ENCODE assay signal across 13 mouse cellular contexts in the genomic region with DNA sequence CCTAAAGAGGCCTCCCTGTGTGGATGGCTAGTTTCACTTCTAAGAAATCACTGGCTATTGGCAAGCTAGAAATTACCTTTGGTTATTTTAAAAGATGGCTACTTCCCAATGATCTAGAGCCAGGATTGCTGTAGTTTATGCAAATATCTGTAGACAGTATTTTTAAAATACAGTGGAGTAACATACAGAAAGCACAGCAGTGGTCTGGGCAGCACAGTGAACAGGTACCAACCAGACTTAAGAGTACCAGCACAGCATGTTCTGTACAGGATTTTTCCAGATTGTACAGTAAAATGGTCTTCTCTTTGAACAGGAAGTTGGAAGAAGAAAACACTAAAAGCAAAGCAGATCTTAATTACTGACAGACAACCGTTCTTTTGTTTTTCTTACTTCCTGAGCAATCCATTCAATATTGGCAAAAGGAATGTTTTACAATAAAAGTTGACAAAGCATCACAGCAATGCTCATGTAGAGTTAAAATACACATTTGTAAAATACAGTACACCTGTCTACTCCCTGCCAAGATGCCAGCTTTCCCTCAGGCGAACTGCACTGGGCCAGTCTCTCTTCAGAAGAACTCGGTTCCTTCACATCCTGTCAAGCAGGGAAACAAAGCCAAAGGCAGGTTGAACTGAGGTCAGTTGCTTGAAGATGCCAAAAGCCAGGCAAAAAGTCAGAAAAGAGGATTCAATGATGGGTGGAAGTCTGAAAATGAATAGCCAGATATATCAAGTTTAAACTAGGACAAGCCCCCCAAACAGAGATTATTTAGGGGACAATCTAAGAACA.
A peak's percentile ranks its signal among the peaks of the same experiment; 100 is the strongest.
DNase-seq lines count a peak whose midpoint lies in the region; ATAC-seq and TF ChIP-seq lines count a peak whose summit lies in the region.
"Had no signal": no experiment of that assay in that cellular context is flagged by ENCODE, and none has a peak within 500 bp of the region (broad histone marks: within the 10 kb centered on the region; RNA-seq: fewer than 3 reads in every experiment).

No protein-coding gene starts in this region.

- H3K27ac ChIP-seq in forebrain, embryonic 13.5 days: peak overlapping the region; percentile 66; the same call in 1 of the 2 replicates
- H3K27ac ChIP-seq in forebrain, embryonic 12.5 days: no peak overlapping the region
- H3K27ac ChIP-seq in hindbrain, embryonic 16.5 days (ENCODE audit: low read depth, low read length): no peak overlapping the region; the same call in 1 of the 2 replicates
- no peak overlapping the region for H3K27ac ChIP-seq in hindbrain, postnatal 0 days
- H3K27ac ChIP-seq in CH12.LX (ENCODE audit: insufficient read depth, low read depth): no peak overlapping the region
- H3K27ac ChIP-seq in embryonic facial prominence, embryonic 15.5 days (replicated peaks): peak overlapping the region; percentile 44; the same call in 1 of the 2 replicates

- H3K4me3 ChIP-seq in forebrain, embryonic 13.5 days: no peak overlapping the region
- no peak overlapping the region for H3K4me3 ChIP-seq in forebrain, embryonic 12.5 days (replicated peaks)
- H3K4me3 ChIP-seq in hindbrain, embryonic 16.5 days (ENCODE audit: low read length): no peak overlapping the region
- H3K4me3 ChIP-seq in hindbrain, postnatal 0 days (ENCODE audit: low read length): no peak overlapping the region
- no peak overlapping the region for H3K4me3 ChIP-seq in CH12.LX (replicated peaks in 1 of 3; ENCODE audit: low read depth in 2 of 3, low read length in 2 of 3, poor library complexity in 1 of 3)
- H3K4me3 ChIP-seq in embryonic facial prominence, embryonic 15.5 days (replicated peaks): no peak overlapping the region
- H3K4me3 ChIP-seq: heart, embryonic 12.5 days had no signal

- TF ChIP-seq EP300 in CH12.LX (IDR thresholded peaks at IDR 0.05; ENCODE audit: low read length): no peak

- H3K9ac ChIP-seq in forebrain, embryonic 13.5 days: no peak overlapping the region
- no peak overlapping the region for H3K9ac ChIP-seq in forebrain, embryonic 12.5 days
- no peak overlapping the region for H3K9ac ChIP-seq in hindbrain, embryonic 16.5 days (ENCODE audit: low read depth, low read length)
- no peak overlapping the region for H3K9ac ChIP-seq in hindbrain, postnatal 0 days (replicated peaks; ENCODE audit: low read length)
- H3K9ac ChIP-seq in CH12.LX (ENCODE audit: insufficient read depth, low read depth): peak overlapping the region; percentile 10
- no peak overlapping the region for H3K9ac ChIP-seq in embryonic facial prominence, embryonic 15.5 days
- H3K9ac ChIP-seq: heart, embryonic 12.5 days had no signal

- peaks cover 16% of the 10 kb centered on the region for H3K4me1 ChIP-seq in forebrain, embryonic 13.5 days
- peaks cover 8% of the 10 kb centered on the region for H3K4me1 ChIP-seq in forebrain, embryonic 12.5 days
- H3K4me1 ChIP-seq in hindbrain, embryonic 16.5 days (ENCODE audit: control insufficient read depth, insufficient read depth, low read depth, low read length): peaks cover 2% of the 10 kb centered on the region; the same call in 1 of the 2 replicates
- no peaks in the 10 kb centered on the region for H3K4me1 ChIP-seq in hindbrain, postnatal 0 days (ENCODE audit: insufficient read depth, low read length)
- peaks cover 0 to 20% of the 10 kb centered on the region in 2 experiments; a peak in 2 of 4 replicates for H3K4me1 ChIP-seq in CH12.LX (ENCODE audit: control insufficient read depth in 1 of 2, insufficient read depth in 2 of 2)
- H3K4me1 ChIP-seq in embryonic facial prominence, embryonic 15.5 days: peaks cover 16% of the 10 kb centered on the region
- H3K4me1 ChIP-seq: heart, embryonic 12.5 days had no signal

- 60% methylated on average over 3 of the region's 3 CpGs for WGBS in forebrain, embryonic 13.5 days
- 68% methylated on average over 3 of the region's 3 CpGs for WGBS in forebrain, embryonic 12.5 days
- WGBS in hindbrain, embryonic 16.5 days: 62% methylated on average over 3 of the region's 3 CpGs
- WGBS in hindbrain, postnatal 0 days: 58% methylated on average over 3 of the region's 3 CpGs
- WGBS in embryonic facial prominence, embryonic 15.5 days: 34% methylated on average over 3 of the region's 3 CpGs

- dilution Hi-C loops in CH12.LX (cut with MboI; ENCODE audit: extremely low pct_ligation_motif_present, extremely low pct_unique_long_range_greater_than_20kb, low sequenced_read_pairs): no loop called here

- H3K9me3 ChIP-seq in forebrain, embryonic 13.5 days (replicated peaks): no peaks in the 10 kb centered on the region
- H3K9me3 ChIP-seq in forebrain, embryonic 12.5 days: no peaks in the 10 kb centered on the region
- no peaks in the 10 kb centered on the region for H3K9me3 ChIP-seq in hindbrain, embryonic 16.5 days (ENCODE audit: control insufficient read depth, low read length)
- H3K9me3 ChIP-seq in hindbrain, postnatal 0 days (ENCODE audit: low read length): no peaks in the 10 kb centered on the region
- H3K9me3 ChIP-seq in CH12.LX (replicated peaks; ENCODE audit: low read length): no peaks in the 10 kb centered on the region
- no peaks in the 10 kb centered on the region for H3K9me3 ChIP-seq in embryonic facial prominence, embryonic 15.5 days (replicated peaks)
- H3K9me3 ChIP-seq: heart, embryonic 12.5 days had no signal

- DNase-seq in hindbrain, postnatal 0 days (ENCODE audit: low spot score): no peak
- no peak for DNase-seq in CH12.LX (ENCODE audit: extremely low read depth)
- DNase-seq in spleen, postnatal 10 days (ENCODE audit: low spot score in 2 of 2): no peak
- no peak for DNase-seq in frontal cortex, postnatal 25 days (ENCODE audit: low spot score in 2 of 2)
- DNase-seq: cerebellum, adult 9-11 months; liver; thymus, adult 2 months had no signal

- no peak for TF ChIP-seq POLR2A in CH12.LX (IDR thresholded peaks at IDR 0.05; ENCODE audit: low read depth, low read length)

- H3K4me2 ChIP-seq in forebrain, embryonic 13.5 days: no peak overlapping the region
- H3K4me2 ChIP-seq in forebrain, embryonic 12.5 days: no peak overlapping the region
- no peak overlapping the region; the same call in 1 of the 2 replicates for H3K4me2 ChIP-seq in hindbrain, embryonic 16.5 days (ENCODE audit: low read length)
- no peak overlapping the region for H3K4me2 ChIP-seq in hindbrain, postnatal 0 days (ENCODE audit: low read depth, low read length)
- peak overlapping the region; percentile 37; the same call in 1 of the 2 replicates for H3K4me2 ChIP-seq in CH12.LX (ENCODE audit: insufficient read depth, low read depth, poor library complexity, severe bottlenecking)
- 0 out of 2 replicates have a peak overlapping the region, but pooled peaks have one; percentile 24 for H3K4me2 ChIP-seq in embryonic facial prominence, embryonic 15.5 days (replicated peaks)
- H3K4me2 ChIP-seq: heart, embryonic 12.5 days had no signal

- ATAC-seq in forebrain, embryonic 13.5 days: peak; percentile 48; the same call in 1 of the 2 replicates
- ATAC-seq in forebrain, embryonic 12.5 days (ENCODE audit: low FRiP score): no peak
- ATAC-seq in hindbrain, embryonic 16.5 days: peak; percentile 11; the same call in 1 of the 2 replicates
- ATAC-seq in hindbrain, postnatal 0 days: no peak
- ATAC-seq in embryonic facial prominence, embryonic 15.5 days (ENCODE audit: insufficient number of reproducible peaks, low FRiP score, low TSS enrichment, low read depth): no peak
- ATAC-seq: lung, postnatal 0 days had no signal

- no peak for TF ChIP-seq CTCF in hindbrain, postnatal 0 days (IDR thresholded peaks at IDR 0.05; ENCODE audit: low read depth)
- TF ChIP-seq CTCF in CH12.LX (conservative IDR thresholded peaks at IDR 0.05 in 1 of 2, IDR thresholded peaks at IDR 0.05 in 1 of 2; ENCODE audit: low read depth in 2 of 2, low read length in 2 of 2): no peak

- H3K27me3 ChIP-seq in forebrain, embryonic 13.5 days: no peaks in the 10 kb centered on the region
- no peaks in the 10 kb centered on the region for H3K27me3 ChIP-seq in forebrain, embryonic 12.5 days
- no peaks in the 10 kb centered on the region for H3K27me3 ChIP-seq in hindbrain, embryonic 16.5 days (replicated peaks; ENCODE audit: control insufficient read depth, insufficient read depth, low read length)
- no peaks in the 10 kb centered on the region for H3K27me3 ChIP-seq in hindbrain, postnatal 0 days (ENCODE audit: insufficient read depth, low read length)
- H3K27me3 ChIP-seq in CH12.LX (replicated peaks): no peaks in the 10 kb centered on the region
- no peaks in the 10 kb centered on the region for H3K27me3 ChIP-seq in embryonic facial prominence, embryonic 15.5 days
- H3K27me3 ChIP-seq: heart, embryonic 12.5 days had no signal

- in situ Hi-C loops in CH12.LX (cut with MboI; ENCODE audit: low pct_ligation_motif_present, low pct_unique_long_range_greater_than_20kb, low sequenced_read_pairs): loop anchor here (10.0 kb wide), 1 partner anchor 76 kb away; no protein-coding TSS in a partner anchor

- no peaks in the 10 kb centered on the region for H3K36me3 ChIP-seq in forebrain, embryonic 13.5 days (ENCODE audit: poor library complexity, severe bottlenecking)
- no peaks in the 10 kb centered on the region for H3K36me3 ChIP-seq in forebrain, embryonic 12.5 days (replicated peaks)
- H3K36me3 ChIP-seq in hindbrain, embryonic 16.5 days (ENCODE audit: control insufficient read depth, insufficient read depth, low read length): no peaks in the 10 kb centered on the region
- H3K36me3 ChIP-seq in hindbrain, postnatal 0 days (ENCODE audit: insufficient read depth, low read length): no peaks in the 10 kb centered on the region
- H3K36me3 ChIP-seq in CH12.LX (replicated peaks in 1 of 2; ENCODE audit: control insufficient read depth in 1 of 2, insufficient read depth in 1 of 2, low read length in 1 of 2): no peaks in the 10 kb centered on the region
- H3K36me3 ChIP-seq in embryonic facial prominence, embryonic 15.5 days: no peaks in the 10 kb centered on the region
- H3K36me3 ChIP-seq: heart, embryonic 12.5 days had no signal

- H3K79me2 ChIP-seq in CH12.LX (replicated peaks; ENCODE audit: control insufficient read depth, extremely low read depth, insufficient read depth, poor library complexity, severe bottlenecking): no peaks in the 10 kb centered on the region

- TF ChIP-seq RAD21 in CH12.LX (IDR thresholded peaks at IDR 0.05; ENCODE audit: low read depth, low read length): no peak

TF ChIP-seq in CH12.LX, 34 proteins besides CTCF, POLR2A, EP300 and RAD21:
- no peak for TF ChIP-seq ELF1 (IDR thresholded peaks at IDR 0.05; ENCODE audit: low read depth, low read length)
- TF ChIP-seq ZMIZ1 (IDR thresholded peaks at IDR 0.05; ENCODE audit: low read depth, low read length): no peak
- no peak for TF ChIP-seq ETS1 (conservative IDR thresholded peaks at IDR 0.05; ENCODE audit: low read depth, low read length)

Comparison
In these comparisons a context has a peak if more than half of its experiments do, and no peak if none do; other contexts are left out.
1. ATAC-seq: peak in forebrain, embryonic 13.5 days (single experiment) and hindbrain, embryonic 16.5 days (single experiment); none in forebrain, embryonic 12.5 days (single experiment), hindbrain, postnatal 0 days (single experiment) and embryonic facial prominence, embryonic 15.5 days (single experiment).
2. H3K27ac ChIP-seq: peak in forebrain, embryonic 13.5 days (single experiment) and embryonic facial prominence, embryonic 15.5 days (single experiment); none in forebrain, embryonic 12.5 days (single experiment), hindbrain, embryonic 16.5 days (single experiment), hindbrain, postnatal 0 days (single experiment) and CH12.LX (single experiment).
3. H3K4me2 ChIP-seq: peak in CH12.LX (single experiment) and embryonic facial prominence, embryonic 15.5 days (single experiment); none in forebrain, embryonic 13.5 days (single experiment), forebrain, embryonic 12.5 days (single experiment), hindbrain, embryonic 16.5 days (single experiment) and hindbrain, postnatal 0 days (single experiment).